Mouse (Mus musculus) gastrocnemius, postnatal 25 days (tissue): ENCODE results near the gene Npy2r. TPM values are rescaled to one million over a fixed set of nuclear protein-coding genes. Genes with fewer than 3 reads are reported as not detected.

Experiments used
- DNase-seq: peaks from one replicate; pipeline ENCODE4 v3.0.0; 2022
- long read RNA-seq, 2 experiments: library from polyadenylated mRNA; stranded (forward); transcript quantifications; one replicate each; pipeline ENCODE4 v2.0.0; 2021
- total RNA-seq, 2 experiments: library from RNA; stranded (reverse); gene quantifications; 1 replicate in 1 of 2; 2 replicates in 1 of 2; pipeline ENCODE4 v1.2.3; 2021

Gene Npy2r
- total RNA-seq: not detected
- long read RNA-seq, experiment 1: 0 reads
- long read RNA-seq, experiment 2: 0 reads

- DNase-seq: no peak
These were observed at the start of gene Npy2r for GRCm38 (mm10) chr3:82547908-82548721. Gene Npy2r, minus strand, starts transcription at chr3:82548084.

DNA sequence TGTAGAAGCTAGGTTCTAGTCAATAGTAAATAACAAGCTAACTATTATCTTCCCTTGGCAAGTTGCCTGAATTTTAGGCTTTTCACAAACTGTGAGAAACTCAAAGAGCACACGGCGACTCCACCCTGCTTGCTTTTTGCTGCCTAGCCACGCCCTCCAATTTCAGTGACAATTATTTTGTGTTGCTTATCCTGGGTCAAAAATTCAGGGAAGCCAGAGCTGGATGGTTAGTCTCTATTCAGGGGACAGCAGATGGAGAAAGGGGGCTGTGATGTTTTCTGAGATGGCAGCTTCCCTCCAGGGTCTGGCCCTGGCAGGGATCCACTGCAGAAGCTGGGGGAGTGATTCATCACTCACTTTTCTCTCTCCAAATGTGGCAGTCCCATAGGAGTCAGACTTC, 9.9 kb upstream of the Npy2r start:
- no peak for DNase-seq

DNA sequence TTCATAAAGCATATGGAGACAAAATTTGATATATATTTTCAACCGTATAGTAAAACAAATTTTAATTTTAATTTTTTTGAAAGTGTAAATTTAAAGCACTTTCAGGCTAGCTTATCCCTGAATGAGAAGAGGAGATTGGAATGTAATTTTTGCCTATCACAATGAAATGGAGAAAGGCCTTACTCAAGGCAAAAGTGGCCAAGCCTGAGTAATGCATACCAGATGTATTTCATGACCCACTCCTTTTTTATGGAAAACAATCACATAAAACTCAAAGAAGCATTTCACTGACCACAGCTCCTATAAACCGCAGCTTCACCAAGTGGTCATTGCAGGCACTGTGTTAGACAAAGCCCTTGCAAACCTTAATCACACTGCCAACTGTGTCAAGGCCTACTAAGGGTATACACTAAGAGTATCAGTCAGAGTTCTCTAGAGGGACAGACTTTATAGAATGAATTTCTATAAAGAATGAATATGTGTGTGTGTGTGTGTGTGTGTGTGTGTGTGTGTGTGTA, 8.5 kb upstream of the Npy2r start:
- no peak for DNase-seq

- DNase-seq: no peak
These were observed 2.0 kb upstream of the Npy2r start for GRCm38 (mm10) chr3:82549932-82550331.

- no peak for DNase-seq
These were observed 869 bp upstream of the Npy2r start for GRCm38 (mm10) chr3:82548753-82549152.

- no peak for DNase-seq
These were observed 6.4 kb downstream of the Npy2r start for GRCm38 (mm10) chr3:82541449-82541848.

DNA sequence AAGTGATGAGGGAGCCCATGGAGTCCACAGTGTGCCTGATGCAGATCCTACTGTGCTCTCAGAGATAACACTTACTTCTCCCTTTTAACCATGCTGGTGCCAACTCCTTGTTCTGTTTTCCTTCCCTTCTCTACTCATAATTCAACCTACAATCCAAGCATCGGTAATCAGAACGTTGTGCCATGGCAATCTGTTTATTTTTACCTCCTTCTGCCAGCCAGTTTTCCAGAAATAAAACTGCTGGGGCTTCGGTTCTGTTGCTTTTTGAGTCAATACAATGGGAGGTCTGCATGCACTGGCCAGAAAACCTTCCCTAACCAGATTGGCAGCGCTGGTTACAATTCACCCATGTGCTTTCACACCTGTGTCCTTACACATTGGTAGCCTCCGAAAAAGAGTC, 7.9 kb downstream of the Npy2r start:
- DNase-seq: no peak

- DNase-seq: no peak
These were observed 23.1 kb downstream of the Npy2r start for GRCm38 (mm10) chr3:82524792-82525191.

- DNase-seq: no peak
These were observed 49.9 kb downstream of the Npy2r start for GRCm38 (mm10) chr3:82498006-82498405.

Other genes with a start within 250 kb of the Npy2r start
- 1 to 10 TPM; 1.9 to 2.2 TPM for gene Map9, start 190.0 kb downstream of the Npy2r start, total RNA-seq